Mouse (Mus musculus) 416B (cell line): ENCODE measurements around the gene Gstp2.

Experiments
- DNase-seq: peaks from one replicate; pipeline ENCODE4 v3.0.0; 2011; ENCODE audit warnings: low read depth

Gstp2 gene

DNA sequence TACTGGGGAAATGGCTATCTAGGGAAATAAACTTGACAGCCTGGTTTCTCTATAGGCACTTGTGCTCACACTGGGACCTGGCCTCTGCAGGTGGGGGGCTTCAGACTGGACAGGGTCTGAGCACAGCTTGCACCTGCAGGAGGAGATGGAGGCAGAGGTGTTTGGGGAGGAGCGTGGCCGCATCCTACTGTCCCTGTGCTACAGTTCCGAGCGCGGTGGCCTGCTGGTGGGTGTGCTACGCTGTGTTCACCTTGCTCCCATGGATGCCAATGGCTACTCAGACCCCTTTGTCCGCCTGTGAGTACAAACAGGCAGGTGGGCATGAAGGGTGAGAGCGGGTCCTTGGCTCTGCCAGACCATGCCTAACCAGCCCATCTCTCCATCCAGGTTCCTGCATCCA lies 39.9 kb downstream of the Gstp2 start:
- DNase-seq, result no peak

DNA sequence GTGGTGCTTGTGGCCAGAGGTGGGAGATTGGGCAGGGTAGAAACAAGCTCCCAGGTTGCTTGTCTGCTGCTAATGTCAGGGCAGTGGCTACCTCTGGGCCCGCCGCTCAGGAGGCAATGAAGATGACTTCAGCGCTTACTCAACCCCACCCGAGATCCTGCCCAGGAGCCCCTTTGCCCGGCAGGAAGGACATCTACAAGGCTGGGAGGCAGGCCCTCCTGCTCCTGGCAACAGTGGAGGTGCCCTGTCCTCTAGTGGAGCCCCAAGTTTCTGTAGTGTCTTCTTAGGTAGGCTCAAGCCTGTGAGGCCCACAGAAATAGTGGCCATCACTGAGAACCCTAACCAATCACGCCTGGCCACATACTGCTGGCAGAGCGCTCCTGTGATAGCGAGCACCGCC lies 40.7 kb downstream of the Gstp2 start:
- DNase-seq, result no peak

DNA sequence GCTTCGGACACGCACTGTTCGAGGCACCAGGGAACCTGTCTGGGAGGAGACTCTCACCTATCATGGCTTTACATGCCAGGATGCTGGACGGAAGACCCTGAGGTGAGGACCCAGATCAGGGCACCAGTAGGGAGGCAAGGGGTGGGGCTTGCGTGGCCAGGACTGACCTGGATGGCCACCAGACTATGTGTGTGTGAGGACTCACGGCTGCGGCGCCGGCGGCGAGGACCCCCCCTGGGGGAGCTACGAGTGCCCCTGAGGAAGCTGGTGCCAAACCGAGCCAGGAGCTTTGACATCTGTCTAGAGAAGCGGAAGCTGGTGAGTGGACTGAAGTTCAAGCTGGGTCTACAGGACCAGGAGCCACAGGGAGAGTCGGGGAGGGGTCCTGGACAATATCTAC lies 41.5 kb downstream of the Gstp2 start:
- DNase-seq, result no peak

DNA sequence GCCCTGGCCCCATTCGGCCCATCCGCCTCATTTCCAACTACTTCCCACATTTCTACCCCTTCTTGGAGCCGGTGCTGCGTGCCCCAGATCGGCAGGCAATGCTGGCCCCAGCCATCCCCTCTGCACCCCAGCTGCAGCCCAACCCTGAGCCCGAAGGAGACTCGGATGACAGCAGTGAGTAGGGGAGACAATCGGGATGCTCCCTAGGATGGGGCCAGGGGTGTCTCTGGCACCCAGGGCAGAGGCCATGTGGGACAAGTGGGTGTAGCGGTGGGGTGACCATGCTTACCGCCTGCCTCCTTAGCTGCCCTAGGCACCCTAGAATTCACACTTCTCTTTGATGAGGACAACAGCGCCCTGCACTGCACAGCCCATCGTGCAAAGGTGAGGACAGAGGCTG lies 42.2 kb downstream of the Gstp2 start:
- DNase-seq, result no peak

DNA sequence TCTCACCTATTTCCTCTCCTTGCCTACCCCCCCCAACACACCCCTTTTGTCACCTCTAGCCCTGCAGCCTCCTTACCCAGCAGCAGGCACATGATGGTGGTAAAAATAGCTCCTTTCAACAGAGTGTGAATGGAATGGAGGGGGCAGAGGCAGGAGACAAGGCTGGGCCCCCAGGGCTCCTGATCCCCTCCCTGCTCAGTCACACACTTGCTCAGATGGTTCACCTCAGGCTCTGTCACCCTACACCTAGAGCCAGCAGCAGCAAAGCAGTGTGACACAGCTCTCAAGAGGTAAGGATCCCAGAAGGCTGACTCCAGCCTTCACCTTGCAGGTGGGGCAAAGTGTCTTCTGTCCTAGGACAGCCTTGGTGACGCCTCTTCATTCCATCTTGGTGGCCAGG lies 42.7 kb downstream of the Gstp2 start, which contains the start of gene Doc2g:
Doc2g (plus strand) TSS at position 202 of the 400 bp plus-strand sequence.
- no peak for DNase-seq

- DNase-seq, result no peak
Measured at GRCm38 (mm10) chr19:4001752-4002151, 44.1 kb downstream of the Gstp2 start.

DNA sequence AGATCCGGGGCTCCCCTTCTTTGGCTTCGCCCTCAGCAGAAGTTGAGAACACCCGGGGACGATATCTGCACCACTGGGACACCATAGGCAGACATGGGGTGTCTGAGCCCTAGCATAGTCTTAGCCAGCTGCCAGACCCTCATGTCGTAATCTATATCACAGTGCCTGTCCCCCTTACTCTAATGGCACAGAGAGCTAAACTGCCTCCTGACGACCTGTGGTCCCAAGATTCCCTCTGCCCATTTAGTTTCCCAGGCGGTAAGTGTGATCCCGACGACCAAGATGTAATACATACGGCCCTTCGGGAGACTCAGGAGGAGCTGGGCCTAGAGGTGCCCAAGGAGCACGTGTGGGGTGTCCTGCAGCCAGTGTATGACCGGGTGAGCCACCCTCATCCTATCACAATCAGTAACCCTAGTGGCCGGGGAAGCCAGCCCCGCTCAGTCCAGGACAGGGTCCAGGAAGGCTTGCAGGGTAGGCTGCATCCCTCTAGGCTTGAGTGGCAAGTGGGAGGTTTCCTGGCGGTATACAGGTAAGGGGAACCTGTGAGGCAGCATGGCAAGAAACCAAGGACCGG lies 44.8 kb downstream of the Gstp2 start:
- peak; percentile 47 for DNase-seq

DNA sequence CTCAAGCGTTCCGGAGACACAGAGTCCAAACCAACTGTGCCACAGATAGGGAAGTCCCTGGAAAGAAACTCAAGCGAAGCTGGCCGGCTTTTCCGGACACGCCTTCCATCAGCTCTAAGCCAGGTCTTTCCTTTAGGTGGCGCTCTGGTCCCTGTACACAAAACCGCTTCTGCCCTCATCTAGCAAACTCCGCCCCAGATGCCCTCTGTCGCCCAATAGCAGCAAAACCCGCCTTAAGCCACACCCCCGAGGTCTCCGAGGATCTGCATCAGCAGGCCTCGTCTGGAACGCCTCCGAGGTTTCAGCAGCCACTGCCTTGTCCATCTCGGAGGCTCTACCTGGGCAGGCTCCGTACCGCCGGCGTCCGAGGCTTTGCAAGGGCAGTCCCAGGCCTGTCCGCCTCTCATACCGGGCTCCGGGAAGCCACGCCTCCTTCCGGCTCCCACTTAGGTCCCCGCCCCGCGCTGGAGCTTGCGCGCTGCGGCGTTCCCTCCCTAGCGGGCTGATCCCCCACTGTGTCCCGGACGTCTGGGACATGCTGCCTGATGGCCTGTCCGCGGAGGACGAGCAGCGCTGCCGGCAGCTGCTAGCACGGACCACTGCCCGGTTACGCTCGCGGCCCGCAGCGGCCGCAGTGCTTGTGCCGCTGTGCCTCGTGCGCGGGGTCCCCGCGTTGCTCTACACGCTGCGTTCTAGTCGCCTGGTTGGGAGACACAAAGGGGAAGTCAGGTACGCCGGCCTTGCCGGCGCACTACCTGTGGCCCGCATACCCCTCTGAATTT lies 45.5 kb downstream of the Gstp2 start, which contains the start of the genes Nudt8 and Gm49405:
Nudt8 (plus strand) TSS at position 462 of the 782 bp plus-strand sequence.
Gm49405 (plus strand) TSS at position 508 of the 782 bp plus-strand sequence.
- DNase-seq, result peak; percentile 99

- DNase-seq, result peak; percentile 60
Measured at GRCm38 (mm10) chr19:3999121-3999730, 46.6 kb downstream of the Gstp2 start.

GRCm38 (mm10) chr19:3998335-3998734 lies 47.5 kb downstream of the Gstp2 start:
- DNase-seq, result no peak

GRCm38 (mm10) chr19:3997231-3997630 lies 48.6 kb downstream of the Gstp2 start:
- no peak for DNase-seq

GRCm38 (mm10) chr19:3996747-3997146 lies 49.1 kb downstream of the Gstp2 start:
- no peak for DNase-seq

- peak; percentile 21 for DNase-seq
Measured at GRCm38 (mm10) chr19:3996106-3996505, 49.7 kb downstream of the Gstp2 start.

DNA sequence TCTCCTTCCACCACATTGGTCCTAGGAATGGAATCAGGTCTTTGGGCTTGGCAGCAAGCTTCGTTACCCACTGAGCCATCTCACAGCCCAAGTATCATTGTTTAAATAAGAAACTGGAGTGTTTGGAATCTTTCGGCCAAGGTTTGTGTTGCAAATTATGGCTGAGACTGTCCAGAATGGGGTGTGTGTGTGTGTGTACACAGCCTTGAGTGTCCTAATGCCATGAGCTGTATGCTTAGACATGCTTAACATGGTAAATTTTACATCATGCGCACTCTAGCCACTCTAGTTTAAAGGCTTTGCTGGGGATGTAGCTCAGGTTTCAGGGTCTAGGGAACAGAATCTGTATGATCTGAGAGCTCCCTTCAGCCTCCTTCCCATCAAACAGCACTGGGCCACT lies 50.3 kb downstream of the Gstp2 start:
- no peak for DNase-seq

DNA sequence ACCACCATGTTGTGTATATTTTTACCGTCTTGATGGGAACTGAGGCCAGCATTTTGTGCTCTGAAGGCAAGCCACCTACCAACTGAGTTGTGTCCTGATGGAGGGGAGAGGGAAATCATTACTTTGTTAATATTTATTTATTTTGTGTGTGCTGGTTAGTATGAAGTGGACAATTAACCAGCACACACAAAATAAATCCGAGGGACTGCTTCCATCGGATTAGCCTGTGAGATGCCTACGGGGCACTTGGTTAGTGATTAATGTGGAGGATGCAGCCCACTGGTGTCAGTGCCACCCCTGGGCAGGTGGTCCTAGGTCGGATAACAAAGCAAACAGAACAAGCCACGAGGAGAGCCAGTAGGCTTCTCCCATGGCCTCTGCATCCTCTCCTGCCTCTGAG lies 50.9 kb downstream of the Gstp2 start:
- DNase-seq, result no peak

DNA sequence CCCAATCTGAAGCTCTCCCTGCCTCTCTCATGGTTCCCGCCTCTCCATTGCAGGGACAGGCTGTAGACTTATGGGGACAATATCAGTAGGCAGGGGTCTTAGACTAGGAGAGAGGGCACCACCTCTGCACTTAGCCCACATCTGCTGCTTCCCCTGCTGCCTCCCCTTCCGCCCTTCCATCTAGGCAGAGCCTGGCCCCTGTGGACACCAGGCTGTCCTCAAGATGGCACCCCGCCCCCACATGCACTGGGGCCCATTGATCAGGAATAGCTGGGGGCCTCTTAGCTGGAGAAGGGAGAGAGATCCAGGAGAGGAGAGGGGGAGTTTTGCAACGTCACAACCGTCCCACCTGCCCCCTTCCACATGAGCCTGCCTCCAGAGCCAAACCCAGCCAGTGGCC lies 53.4 kb downstream of the Gstp2 start, which contains the start of gene Tbx10:
Tbx10 (plus strand) TSS at position 337 of the 400 bp plus-strand sequence.
- DNase-seq, result no peak

DNA sequence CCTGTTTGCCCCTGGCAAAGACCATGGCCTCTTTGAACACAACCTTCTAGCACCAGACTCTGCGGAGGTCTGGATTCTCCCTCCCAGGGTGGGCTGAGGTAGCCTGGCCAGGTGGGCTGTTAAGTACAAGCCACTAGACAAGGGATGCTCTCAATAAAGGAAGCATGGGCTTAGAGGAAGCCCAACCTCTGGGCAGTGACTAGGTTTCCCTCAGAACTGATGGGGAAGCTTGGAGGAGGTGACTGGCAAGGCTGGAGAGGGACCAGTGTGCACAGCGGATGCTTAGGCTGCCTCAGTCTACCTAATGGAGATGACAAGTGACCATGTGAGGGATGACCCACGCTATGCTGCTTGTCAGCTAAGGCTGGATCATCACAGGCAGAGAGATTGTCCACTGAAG lies 53.9 kb downstream of the Gstp2 start:
- DNase-seq, result no peak

DNA sequence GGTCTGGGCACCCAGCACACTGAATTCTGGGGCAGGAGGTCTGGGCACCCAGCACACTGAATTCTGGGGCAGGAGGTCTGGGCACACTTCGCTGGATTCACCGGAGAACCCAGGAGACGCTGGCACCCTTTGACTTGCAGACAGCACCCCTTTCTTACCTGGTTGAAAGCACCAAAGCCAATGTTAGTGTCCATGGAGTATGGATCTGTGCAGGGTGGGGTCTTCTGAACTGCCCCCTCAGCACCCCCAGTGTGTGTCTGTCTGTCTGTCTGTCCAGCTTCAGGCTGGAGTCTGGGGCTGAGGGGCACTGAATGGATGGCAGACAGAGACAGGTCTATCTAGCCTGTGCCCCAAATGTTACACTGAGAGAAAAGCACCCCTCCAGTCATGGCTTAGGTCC lies 54.3 kb downstream of the Gstp2 start:
- no peak for DNase-seq

DNA sequence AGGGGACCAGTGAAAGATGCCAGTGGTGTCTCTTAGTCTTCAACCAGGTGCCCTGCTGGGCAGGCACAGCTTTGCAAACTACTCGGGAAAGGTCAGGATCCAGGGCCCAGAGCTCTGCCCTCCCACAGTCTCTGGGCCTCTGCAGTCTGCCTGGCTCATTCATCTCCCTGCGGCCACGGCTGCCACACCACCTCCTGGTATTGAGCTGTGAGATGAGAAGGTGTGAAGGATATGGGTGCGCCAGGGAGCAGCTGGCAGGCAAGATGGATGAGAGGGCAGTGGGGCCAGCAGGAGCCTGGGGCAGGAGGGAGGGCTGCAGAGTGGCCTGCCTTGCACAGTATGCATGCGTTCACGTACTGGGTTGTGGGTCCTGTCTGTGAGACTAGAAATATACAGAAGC lies 55.0 kb downstream of the Gstp2 start:
- no peak for DNase-seq
